Mouse (Mus musculus) lung, adult 2 months (tissue): Measurements from ENCODE around the gene Bicdl1. TPM values are rescaled to one million over a fixed set of nuclear protein-coding genes. Genes with fewer than 3 reads are reported as not detected.

Experiments used
- DNase-seq: peaks from one replicate; pipeline ENCODE4 v3.0.0; 2022
- H3K4me1 ChIP-seq: fragments of 200-500 bp; 2 replicates; pipeline ENCODE4 v1.6.1; 2011; ENCODE audit warnings: low read length; ENCODE audit not compliant: control insufficient read depth, insufficient read depth
- H3K4me3 ChIP-seq: fragments of 200-500 bp; replicated peaks from 2 replicates; pipeline ENCODE3; 2011; ENCODE audit warnings: low read depth, mild to moderate bottlenecking, control low read depth, low read length; ENCODE audit errors: extremely low read depth
- CTCF ChIP-seq: fragments of 200-500 bp; IDR thresholded peaks from 2 replicates; pipeline ENCODE4 v1.5.1; 2011; ENCODE audit warnings: mild to moderate bottlenecking, low read length, control low read depth; ENCODE audit not compliant: insufficient read depth
- POLR2A ChIP-seq: fragments of 200-500 bp; IDR thresholded peaks from 2 replicates; pipeline ENCODE4 v1.6.1; 2011; ENCODE audit warnings: low read depth, mild to moderate bottlenecking, control low read depth, low read length, borderline replicate concordance; ENCODE audit errors: extremely low read depth
- WGBS: fragments of 180-500 bp; shearing (Covaris S2); methylation state at CpG from one replicate; pipeline ENCODE4 v1.1.7; 2018; 5-methylcytosine and 5-hydroxymethylcytosine counted together
- polyA plus RNA-seq: library from polyadenylated mRNA; depleted of rRNA; stranded (reverse); fragments of >200 nt; gene quantifications from 2 replicates; pipeline ENCODE4 v1.2.3, GENCODE M21; 2012

Gene Bicdl1
- polyA plus RNA-seq, 1 experiment, result 26.2 TPM

- 49% methylated on average over 2 of the region's 2 CpGs for WGBS
- no peaks in the 10 kb centered on the region for H3K4me1 ChIP-seq
- no peak for DNase-seq
- TF ChIP-seq POLR2A (no peak), CTCF (no peak)
- no peak overlapping the region for H3K4me3 ChIP-seq
Measured at GRCm38 (mm10) chr5:115670406-115670805, 61.0 kb downstream of the Bicdl1 start.

GRCm38 (mm10) chr5:115669974-115670373, 61.4 kb downstream of the Bicdl1 start:
- Histone ChIP-seq H3K4me3 (no peak overlapping the region), H3K4me1 (no peaks in the 10 kb centered on the region)
- 87% methylated on average over 11 of the region's 11 CpGs for WGBS
- no peak for DNase-seq
- no peak for TF ChIP-seq CTCF
- TF ChIP-seq POLR2A, result no peak

GRCm38 (mm10) chr5:115668986-115669385, 62.4 kb downstream of the Bicdl1 start:
- no peak for TF ChIP-seq POLR2A
- no peak for TF ChIP-seq CTCF
- DNase-seq, result no peak
- WGBS, result 81% methylated on average over 12 of the region's 12 CpGs

GRCm38 (mm10) chr5:115667894-115668293, 63.5 kb downstream of the Bicdl1 start:
- Histone ChIP-seq H3K4me1 (no peaks in the 10 kb centered on the region), H3K4me3 (no peak overlapping the region)
- DNase-seq, result no peak
- TF ChIP-seq POLR2A (no peak), CTCF (no peak)
- WGBS, result 41% methylated on average over 7 of the region's 7 CpGs

More at GRCm38 (mm10) chr5:115668986-115669385, 62.4 kb downstream of the Bicdl1 start:
- Histone ChIP-seq H3K4me3 (no peak overlapping the region), H3K4me1 (no peaks in the 10 kb centered on the region)

GRCm38 (mm10) chr5:115667210-115667609, 64.2 kb downstream of the Bicdl1 start:
- 80% methylated on average over 8 of the region's 8 CpGs for WGBS
- DNase-seq, result no peak
- no peak for TF ChIP-seq CTCF
- TF ChIP-seq POLR2A, result no peak
- H3K4me1 ChIP-seq, result no peaks in the 10 kb centered on the region
- H3K4me3 ChIP-seq, result no peak overlapping the region

GRCm38 (mm10) chr5:115666366-115667065, 64.9 kb downstream of the Bicdl1 start:
- DNase-seq, result no peak
- 56% methylated on average over 8 of the region's 8 CpGs for WGBS
- H3K4me1 ChIP-seq, result no peaks in the 10 kb centered on the region
- no peak overlapping the region for H3K4me3 ChIP-seq
- TF ChIP-seq POLR2A, result no peak
- TF ChIP-seq CTCF, result no peak

- WGBS, result 41% methylated on average over 22 of the region's 22 CpGs
- DNase-seq, result no peak
- H3K4me3 ChIP-seq, result no peak overlapping the region
- TF ChIP-seq POLR2A (no peak), CTCF (no peak)
- H3K4me1 ChIP-seq, result no peaks in the 10 kb centered on the region
Measured at GRCm38 (mm10) chr5:115662658-115663057, 68.8 kb downstream of the Bicdl1 start.

GRCm38 (mm10) chr5:115658352-115658751, 73.1 kb downstream of the Bicdl1 start:
- H3K4me3 ChIP-seq, result no peak overlapping the region
- TF ChIP-seq CTCF (no peak), POLR2A (no peak)
- no peaks in the 10 kb centered on the region for H3K4me1 ChIP-seq
- no peak for DNase-seq
- WGBS, result 71% methylated on average over 6 of the region's 6 CpGs

- 74% methylated on average over 1 of the region's 1 CpGs for WGBS
- no peak for DNase-seq
- Histone ChIP-seq H3K4me3 (no peak overlapping the region), H3K4me1 (no peaks in the 10 kb centered on the region)
- no peak for TF ChIP-seq CTCF
- no peak for TF ChIP-seq POLR2A
Measured at GRCm38 (mm10) chr5:115657234-115657633, 74.2 kb downstream of the Bicdl1 start.

- DNase-seq, result no peak
- H3K4me1 ChIP-seq, result no peaks in the 10 kb centered on the region
- WGBS, result 67% methylated on average over 6 of the region's 6 CpGs
- H3K4me3 ChIP-seq, result no peak overlapping the region
- TF ChIP-seq POLR2A (no peak), CTCF (no peak)
Measured at GRCm38 (mm10) chr5:115656677-115657076, 74.7 kb downstream of the Bicdl1 start.
